Mouse (Mus musculus) spleen, adult 2 months (tissue): ENCODE data around the gene Smpd3.

Source experiments
- CTCF ChIP-seq: fragments of 200-500 bp; IDR thresholded peaks from 2 replicates; pipeline ENCODE4 v1.5.1; 2011; ENCODE audit warnings: mild to moderate bottlenecking, inconsistent platforms; ENCODE audit not compliant: insufficient read depth, insufficient read length, insufficient replicate concordance; ENCODE audit errors: extremely low read depth
- POLR2A ChIP-seq: fragments of 200-500 bp; IDR thresholded peaks from 2 replicates; pipeline ENCODE4 v1.6.1; 2011; ENCODE audit warnings: low read depth, low read length, inconsistent platforms

GRCm38 (mm10) chr8:106288732-106289131 lies 49.1 kb downstream of the Smpd3 start:
- TF ChIP-seq POLR2A (no peak), CTCF (no peak)
